Mouse (Mus musculus): ENCODE results near the gene Ttll6. TPM values are rescaled to one million over a fixed set of nuclear protein-coding genes. Genes with fewer than 3 reads are reported as not detected.
"Not testable (repeated sequence)": the region's sequence is repeated elsewhere in the genome, so short reads cannot be mapped to it uniquely, and the experiment has no call there.

Ttll6 gene
- not detected in 2 replicates for total RNA-seq (2015)
- not detected in 2 replicates for total RNA-seq (2017)

DNA sequence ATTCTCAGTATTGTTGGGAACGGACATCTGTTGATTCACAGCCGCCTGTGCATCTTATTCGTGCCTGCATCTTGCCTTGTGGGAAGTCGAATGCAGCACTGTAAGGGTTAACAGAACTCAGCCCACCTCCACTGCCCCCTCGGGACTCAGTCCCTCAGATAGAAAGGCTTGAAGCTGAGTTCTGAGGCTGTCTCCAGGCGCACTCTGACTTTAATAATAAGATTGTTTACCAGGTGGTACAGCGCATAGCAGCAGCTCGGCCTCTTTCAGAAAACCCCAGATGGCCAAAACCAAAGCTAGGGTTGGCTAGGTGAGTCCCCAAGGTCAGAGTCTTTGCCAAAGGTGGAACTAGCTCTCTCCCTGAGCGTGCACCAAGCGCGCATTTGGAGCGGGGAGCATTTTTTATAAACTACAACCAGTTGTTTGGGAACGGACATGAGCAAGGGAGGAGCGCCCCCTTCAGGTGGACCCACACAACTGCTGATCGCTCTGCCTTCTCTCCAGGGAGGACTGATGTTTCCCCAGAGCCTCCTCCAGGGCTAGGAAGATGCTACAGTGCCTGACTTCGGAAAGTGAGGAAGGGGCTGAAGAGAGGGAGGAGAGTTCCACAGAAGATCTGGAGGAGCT, at the start of gene Ttll6:
TSS of gene Ttll6 (plus strand) at position 548 of the 627 bp plus-strand sequence.
- ATAC-seq (replicated peaks; ENCODE audit: poor library complexity), result peak; percentile 73

DNA sequence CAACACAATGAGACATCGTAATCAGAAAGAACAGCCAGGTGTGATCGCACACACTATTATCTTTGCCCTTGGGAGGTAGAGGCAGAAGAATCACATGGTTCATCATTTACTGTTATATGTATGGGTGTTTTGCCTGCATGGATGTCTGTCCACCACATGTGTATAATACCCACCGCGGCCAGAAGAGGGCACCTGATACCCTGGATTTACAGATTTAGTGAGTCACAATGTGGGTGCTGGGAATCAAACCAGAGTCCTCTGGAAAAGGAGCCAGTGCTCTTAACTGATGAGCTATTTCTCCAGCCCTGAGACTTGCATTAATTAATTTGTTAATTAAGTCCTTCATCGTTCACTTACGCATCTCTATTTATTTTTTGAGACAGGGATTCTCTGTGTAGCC, 45.6 kb upstream of the Ttll6 start:
- no peak for ATAC-seq (replicated peaks; ENCODE audit: poor library complexity)

DNA sequence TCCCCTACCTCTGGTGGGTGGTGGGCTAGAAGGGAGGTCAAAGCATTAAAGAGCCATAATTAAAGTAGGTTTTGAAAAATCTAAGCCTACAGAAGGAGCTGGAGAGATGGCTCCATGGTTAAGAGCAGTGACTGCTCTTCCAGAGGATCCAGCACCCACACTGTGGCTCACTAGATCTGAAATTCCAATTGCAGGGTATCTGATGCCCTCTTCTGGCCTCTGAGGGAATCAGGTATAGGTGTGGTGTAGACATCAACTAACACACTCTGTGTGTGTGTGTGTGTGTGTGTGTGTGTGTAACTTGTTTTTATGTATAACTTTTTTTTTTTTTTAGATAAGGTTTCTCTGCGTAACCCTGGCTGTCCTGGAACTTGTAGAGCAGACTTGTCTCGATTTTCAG, 42.5 kb upstream of the Ttll6 start:
- 0 out of 2 replicates have a peak, but pooled peaks have one; percentile 34 for ATAC-seq (replicated peaks; ENCODE audit: poor library complexity)

DNA sequence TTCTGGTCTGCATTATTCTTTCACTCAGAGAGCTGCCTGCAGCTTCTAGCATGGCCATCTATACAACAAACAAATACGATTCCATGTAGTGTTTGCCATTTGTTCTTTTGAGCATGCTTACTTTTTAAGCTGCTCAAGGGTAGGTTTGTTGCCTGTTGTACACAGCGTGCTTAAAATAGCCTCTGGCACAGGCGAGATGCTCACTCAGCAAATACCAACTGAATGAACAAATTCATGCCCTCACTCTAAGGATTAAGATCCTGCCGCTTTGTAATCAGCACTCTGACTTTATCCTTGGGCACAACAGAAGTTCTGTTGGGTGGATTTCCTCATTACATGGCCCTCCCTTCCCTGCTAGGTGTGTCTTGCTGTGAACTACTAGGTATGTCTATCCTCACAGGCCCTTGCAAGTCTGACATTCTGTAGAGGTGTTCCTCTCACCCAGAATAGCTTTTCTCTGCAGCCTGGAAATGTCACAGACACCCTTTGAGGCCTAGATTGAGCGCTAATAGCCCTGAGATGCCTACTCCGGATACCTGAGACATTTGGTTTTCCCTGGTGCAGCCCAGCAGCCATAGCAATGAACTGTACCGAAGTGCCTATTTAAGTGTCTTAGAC, 40.8 kb upstream of the Ttll6 start:
- ATAC-seq (replicated peaks; ENCODE audit: poor library complexity), result no peak

DNA sequence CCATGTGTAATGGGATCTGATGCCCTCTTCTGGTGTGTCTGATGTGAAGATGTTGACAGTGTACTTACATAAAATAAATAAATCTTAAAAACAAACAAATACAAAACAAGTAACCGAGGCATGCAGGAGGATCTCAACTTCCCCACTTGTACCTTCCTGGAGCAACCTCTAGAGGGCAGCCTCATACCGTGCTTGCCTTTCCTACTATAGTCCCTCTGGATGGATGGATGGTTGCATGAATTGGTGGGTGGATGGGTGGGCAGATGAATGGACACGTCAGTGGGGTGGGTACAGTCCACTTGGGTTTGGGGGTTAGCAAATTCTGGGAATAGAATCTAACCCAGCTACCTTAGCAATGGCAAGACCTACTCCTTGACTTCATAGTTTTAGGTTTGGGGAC, 40.2 kb upstream of the Ttll6 start:
- ATAC-seq (replicated peaks; ENCODE audit: poor library complexity), result peak; percentile 87

DNA sequence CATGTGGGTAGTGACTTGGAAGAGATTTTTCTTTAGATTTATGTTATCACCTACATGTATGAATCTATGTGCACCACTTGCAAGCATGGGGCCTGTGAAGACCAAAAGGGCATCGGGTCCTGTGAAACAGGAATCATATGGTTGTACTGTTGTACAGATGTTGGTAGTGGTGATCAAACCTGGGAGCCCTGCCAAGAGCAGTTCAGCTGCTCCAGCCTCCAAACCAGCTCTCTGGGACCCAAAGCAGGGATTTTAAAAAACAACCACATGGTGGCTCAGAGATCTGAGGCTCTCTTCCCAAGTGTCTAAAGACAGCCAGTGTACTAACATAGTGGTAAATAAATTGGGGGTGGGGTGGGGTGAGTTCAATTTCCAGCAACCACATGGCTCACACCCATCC, 25.2 kb upstream of the Ttll6 start:
- no peak for ATAC-seq (replicated peaks; ENCODE audit: poor library complexity)

DNA sequence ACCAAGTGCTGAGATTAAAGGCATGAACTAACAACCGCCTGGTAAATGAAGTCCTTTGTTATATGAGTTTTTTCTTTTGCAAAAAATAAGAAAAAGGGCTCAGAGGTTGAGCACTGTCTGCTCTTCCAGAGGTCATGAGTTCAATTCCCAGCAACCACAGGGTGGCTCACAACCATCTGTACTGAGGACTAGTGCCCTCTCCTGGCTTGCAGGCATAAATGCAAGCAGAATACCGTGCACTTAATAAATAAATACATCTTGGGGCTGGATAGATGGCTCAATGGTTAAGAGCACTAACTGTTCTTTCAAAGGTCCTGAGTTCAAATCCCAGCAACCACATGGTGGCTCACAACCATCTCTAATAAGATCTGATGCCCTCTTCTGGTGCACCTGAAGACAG, 22.6 kb upstream of the Ttll6 start:
- not testable (repeated sequence) for ATAC-seq (replicated peaks; ENCODE audit: poor library complexity)

DNA sequence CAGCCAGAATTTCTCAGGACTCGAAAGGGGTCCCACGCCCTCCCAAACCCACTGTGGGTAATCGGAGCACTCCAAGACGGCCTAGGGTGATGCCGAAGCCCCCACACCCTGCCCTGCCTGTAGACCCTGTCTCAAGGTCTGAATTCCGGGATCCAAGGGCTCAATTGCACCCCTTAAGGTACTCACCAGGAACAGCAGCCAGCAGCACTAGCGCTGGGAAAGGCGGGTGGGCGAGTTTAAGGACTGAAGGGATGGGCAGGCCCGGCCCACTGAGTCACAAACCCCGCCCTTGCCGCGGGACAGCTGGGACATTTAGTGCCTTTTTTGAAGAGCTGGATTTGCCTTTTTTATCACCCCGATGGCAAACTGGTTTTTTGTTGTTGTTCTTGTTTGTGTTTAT, 21.8 kb upstream of the Ttll6 start, which contains the start of gene Calcoco2:
TSS of gene Calcoco2 (minus strand) at position 214 of the 400 bp plus-strand sequence.
- no peak for ATAC-seq (replicated peaks; ENCODE audit: poor library complexity)

DNA sequence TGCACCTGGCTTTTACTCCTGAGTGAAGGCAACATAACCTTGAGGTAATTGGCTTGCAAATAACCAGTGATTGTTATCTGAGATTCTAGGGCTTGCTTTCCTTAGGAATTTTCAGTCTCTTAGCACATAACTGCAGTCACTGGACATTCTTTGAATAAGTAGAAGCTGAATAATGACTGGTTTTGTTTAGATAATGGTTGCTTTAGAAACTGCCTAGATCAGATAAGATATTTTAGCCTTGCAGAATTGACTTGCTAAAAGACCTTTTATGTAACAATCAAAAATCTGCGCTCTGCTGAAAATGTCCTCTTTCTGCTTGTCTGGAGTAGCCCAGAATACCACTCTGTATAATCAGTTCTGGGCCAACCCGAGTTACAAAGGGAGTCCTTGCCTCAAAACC, 19.5 kb upstream of the Ttll6 start:
- ATAC-seq (replicated peaks; ENCODE audit: poor library complexity), result no peak

DNA sequence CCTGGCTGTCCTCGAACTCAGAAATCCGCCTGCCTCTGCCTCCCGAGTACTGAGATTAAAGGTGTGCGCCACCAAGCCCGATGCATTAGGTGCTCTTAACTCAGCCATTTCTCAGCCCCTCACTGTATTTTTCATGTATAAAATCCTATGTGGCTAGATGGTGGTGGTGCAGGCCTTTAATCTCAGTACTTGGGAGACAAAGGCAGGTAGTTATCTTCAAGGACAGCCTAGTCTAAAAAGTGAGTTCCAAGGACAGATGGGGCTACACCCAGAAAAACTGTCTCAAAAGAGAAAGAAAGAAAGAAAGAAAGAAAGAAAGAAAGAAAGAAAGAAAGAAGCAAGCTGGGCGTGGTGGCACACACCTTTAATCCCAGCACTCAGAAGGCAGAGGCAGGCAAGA, 18.2 kb upstream of the Ttll6 start:
- ATAC-seq (replicated peaks; ENCODE audit: poor library complexity), result no peak

DNA sequence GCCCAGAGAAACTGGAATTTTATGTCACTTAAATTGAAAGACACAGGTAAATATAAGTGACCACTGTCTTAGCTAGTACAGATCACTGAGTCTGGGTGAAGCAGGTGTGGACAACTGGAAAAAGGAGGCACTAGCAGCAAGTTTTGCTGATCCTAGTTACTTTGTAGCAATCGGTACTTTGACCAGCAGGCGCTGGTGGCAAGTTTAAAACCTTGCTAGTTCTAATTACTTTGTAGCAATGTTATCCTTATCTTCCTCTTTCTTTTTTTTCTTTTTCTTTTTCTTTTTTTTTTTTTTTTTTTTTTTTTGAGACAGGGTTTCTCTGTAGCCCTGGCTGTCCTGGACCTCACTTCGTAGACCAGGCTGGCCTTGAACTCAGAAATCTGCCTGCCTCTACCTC, 17.5 kb upstream of the Ttll6 start:
- no peak for ATAC-seq (replicated peaks; ENCODE audit: poor library complexity)

DNA sequence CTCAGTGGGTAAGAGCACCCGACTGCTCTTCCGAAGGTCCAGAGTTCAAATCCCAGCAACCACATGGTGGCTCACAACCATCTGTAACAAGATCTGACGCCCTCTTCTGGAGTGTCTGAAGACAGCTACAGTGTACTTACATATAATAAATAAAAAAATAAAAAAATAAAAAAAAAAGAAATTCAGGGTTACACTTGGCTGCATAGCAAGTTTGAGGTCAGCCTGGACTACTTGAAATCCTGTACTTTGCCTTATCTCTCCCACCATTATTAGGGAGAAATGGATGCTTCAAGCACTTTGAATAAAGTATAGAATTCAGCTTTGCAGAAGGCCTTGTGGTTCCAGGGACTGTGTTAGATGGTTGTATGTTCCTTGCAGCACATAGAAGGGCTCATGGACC, 16.7 kb upstream of the Ttll6 start:
- not testable (repeated sequence) for ATAC-seq (replicated peaks; ENCODE audit: poor library complexity)

DNA sequence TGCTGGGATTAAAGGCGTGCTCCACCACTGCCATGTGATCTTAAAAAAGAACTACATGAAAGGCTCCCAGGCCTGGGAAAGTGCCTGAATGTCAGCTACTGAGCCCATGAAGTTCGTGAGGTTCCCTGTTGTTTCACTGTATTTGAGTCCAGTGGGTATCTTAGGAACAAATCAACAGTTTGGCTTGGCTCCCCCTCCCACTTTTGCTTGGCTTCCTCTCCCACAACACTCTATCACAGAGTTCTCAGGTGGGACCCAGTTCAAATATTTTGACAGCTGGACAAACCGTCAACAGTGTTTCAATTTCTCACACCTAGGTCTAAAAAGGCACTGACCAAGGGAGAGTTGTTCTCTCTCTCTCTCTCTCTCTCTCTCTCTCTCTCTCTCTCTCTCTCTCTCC, 14.2 kb upstream of the Ttll6 start:
- no peak for ATAC-seq (replicated peaks; ENCODE audit: poor library complexity)

DNA sequence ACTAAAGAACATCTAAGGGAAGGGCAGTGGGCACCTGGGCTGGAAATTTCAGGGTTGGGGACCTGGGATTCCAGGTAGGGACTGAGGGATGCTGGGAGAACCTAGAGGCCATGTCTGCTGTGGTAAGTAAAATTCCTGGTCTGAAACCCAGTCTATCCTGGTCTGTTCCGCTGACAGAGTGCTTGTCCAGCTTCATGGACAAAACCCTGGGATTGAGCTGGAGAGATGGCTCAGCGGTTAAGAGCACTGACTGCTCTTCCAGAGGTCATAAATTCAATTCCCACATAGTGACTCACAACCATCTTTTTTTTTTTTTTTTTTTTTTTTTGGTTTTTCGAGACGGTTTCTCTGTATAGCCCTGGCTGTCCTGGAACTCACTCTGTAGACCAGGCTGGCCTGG, 10.8 kb upstream of the Ttll6 start:
- not testable (repeated sequence) for ATAC-seq (replicated peaks; ENCODE audit: poor library complexity)

DNA sequence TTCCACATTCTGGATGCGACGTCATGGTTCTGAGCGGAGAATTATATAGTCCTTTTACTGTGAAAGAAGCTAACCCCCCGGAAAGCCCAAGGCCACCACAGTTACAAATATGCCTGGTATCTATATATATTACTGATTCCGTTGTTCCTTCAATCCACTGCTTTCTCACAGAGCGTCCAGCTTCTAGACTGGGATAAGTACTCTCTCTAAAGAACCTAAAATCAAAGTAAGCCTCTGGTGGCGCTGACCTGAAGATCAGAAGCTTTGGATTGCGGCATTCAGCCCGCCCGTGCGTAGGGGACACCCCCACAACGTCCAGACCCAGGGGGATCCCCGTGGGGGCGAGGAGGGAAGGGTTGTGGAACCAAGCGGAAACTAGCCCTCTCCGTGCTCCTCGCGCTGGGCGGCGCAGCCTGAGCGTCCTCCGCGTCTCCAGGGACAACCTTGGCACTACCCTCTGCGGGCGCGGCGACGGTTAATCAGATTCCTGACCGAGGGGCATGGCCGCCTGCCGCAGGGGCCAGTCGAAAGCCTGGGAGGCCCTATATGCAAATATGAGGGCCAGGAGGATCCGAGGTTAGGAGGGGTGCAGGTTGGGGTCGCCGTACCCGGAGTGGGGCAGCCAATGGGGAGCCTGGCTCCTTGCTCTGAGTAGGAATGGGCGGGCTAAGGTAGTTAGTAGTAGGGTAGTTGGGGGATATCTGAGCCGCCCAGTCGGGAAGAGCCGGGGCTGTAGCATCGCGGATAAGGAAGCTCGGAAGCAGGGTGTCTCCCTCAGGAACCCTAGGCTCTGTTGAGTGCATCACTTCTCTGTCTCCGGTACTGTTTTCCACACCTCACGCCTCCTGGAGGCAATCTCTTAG, 9.3 kb upstream of the Ttll6 start:
- peak; percentile 46 for ATAC-seq (replicated peaks; ENCODE audit: poor library complexity)

DNA sequence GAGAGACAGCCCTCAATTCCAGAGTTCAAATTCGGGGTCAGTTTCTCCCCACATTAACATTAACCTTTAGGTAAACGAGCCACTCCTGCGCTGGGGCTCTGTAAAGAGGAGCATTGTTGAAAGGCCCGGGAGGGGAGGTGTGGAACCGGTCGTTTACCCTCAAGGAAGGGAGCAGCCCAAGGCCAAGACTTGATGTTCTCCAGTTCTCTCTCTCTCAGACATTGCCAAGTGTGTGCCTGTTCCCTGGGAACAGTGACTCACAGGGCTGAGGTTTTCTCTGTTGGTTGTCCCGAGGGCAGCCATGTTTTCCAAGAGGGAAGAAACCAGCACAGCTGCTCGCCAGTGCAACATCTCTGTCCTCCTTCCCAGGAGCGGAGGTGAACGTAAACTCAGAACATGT, 3.0 kb upstream of the Ttll6 start:
- no peak for ATAC-seq (replicated peaks; ENCODE audit: poor library complexity)

DNA sequence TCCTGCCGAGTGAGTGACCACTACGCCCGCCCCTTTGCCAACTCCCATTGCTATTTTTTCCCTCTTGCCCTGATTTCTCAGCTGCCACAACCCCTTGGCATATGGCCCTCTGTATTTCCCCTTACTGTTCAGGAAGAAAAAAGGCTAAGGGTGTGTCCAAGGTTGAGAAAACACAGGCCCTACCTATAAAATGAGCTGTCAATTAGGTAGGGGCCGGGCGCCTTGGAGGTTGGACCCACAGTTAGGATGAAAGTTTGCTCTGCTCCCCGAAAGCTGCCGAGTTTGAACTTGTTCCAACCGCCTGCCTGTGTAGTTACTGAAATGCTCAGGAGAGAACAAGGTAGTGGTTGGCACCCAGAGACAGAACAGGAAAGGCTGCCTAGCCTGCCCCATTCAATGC, 2.3 kb downstream of the Ttll6 start:
- no peak for ATAC-seq (replicated peaks; ENCODE audit: poor library complexity)

DNA sequence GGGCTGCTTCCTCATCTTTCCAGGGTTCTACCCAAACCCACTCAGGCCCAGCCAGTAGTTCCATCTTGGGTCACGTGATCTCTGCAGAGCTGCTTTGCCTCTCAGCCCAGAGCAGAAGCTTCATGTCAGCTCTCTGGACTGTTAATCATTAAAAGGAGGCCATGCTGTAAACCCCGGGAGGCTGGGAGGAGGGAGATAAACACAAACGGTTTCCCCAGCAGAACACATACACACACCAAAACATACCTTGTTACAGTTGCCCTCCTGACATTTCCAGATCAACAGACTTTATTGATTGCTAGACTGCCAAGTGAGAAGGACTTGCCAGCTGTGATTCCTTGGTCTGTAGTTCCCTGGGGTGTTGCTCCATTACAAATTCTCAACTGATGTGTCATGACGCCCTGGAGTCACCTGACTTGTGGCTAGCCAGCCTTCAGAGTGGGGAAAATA, 7.2 kb downstream of the Ttll6 start:
- ATAC-seq (replicated peaks; ENCODE audit: poor library complexity), result no peak

DNA sequence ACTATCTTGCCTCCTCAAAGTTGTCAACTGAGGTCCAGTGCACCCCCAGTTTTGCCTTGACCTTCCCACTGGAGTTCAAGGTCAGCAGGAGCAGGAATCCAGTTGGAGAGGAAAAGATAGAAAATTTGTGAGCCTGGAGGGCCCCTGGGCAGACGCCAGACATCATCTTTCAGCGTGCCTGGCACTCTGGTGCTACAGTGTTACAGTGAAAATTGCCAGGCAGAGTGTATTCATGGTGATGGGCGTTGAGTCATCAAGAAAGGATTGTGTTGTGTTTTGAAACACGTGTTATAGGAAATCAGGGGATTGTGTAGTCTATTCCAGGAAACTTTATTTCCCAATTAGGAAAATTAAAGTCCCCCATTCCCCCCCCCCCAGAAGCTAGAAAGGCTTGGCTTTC, 10.2 kb downstream of the Ttll6 start:
- ATAC-seq (replicated peaks; ENCODE audit: poor library complexity), result no peak

DNA sequence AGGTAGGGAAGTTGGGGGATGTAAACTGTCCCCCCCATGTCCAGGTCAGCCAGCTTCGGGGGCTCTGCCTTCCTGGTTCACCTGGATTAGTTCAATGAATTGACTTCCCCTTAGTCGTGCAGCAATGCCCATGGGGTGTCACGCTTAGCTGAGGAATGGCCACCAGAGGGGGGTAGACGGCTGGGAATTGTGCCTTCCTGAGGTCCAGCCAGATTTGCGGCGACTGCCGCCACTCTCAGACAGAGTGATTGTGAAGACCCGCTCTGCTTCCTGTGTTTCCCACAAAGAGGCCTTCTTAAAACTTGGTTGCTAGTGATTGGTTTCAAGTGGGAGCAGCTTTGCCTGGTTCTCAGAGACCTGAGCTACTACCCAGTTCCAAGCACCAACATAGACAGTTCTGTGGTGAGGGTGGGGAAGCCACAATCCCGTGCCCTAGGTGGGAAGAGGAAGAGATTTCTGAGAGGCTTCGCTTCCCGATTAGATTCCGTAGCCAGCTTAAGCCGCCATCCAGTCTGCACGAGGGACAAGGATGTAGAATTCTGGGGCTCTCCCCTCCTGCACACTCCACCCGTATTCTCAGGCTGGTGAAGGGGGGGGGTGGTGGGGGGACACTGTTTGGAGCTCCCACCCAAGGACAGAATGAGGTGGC, 12.2 kb downstream of the Ttll6 start:
- ATAC-seq (replicated peaks; ENCODE audit: poor library complexity), result peak; percentile 66

DNA sequence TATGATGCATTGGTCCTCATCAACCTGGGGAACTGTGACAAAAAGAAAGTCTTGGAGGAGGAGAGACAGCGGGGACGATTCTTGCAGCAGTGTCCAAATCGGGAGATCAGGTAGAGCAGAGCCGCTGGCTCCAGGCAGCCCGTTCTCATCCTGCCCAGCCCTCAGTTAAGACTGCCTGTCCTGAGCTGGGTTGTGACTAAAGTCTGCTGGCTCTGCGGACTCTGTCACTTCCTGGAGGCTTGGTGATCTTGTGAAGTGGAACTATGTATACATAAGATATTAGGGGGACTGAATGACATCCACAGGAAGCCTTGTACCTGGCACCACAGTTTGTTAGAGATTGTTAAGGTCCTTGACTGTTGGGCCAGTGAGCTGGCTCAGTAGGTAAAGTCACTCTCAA, 13.9 kb downstream of the Ttll6 start:
- ATAC-seq (replicated peaks; ENCODE audit: poor library complexity), result no peak

All from megakaryocyte progenitor cell, adult 5-6 weeks (primary cell).